Mouse (Mus musculus) forebrain, embryonic 14.5 days (tissue): ENCODE results near the gene Lactb. TPM values are rescaled to one million over a fixed set of nuclear protein-coding genes. Genes with fewer than 3 reads are reported as not detected.

ENCODE experiments used
- ATAC-seq: fragments of 200-750 bp; cut with Nextera tagmentation; 2 replicates; pipeline ENCODE4 v1.8.0; 2017; ENCODE audit warnings: mild to moderate bottlenecking, moderate library complexity
- DNase-seq: peaks from one replicate; pipeline ENCODE4 v3.0.0-alpha.2; 2015; ENCODE audit warnings: low spot score
- H3K27ac ChIP-seq: fragments of 300-500 bp; sonication (generic); 2 replicates; pipeline ENCODE4 v1.5.1; 2014; ENCODE audit warnings: low read depth, mild to moderate bottlenecking, control low read depth, low read length, moderate library complexity
- H3K27me3 ChIP-seq: fragments of 300-500 bp; sonication (generic); replicated peaks from 2 replicates; pipeline ENCODE4 v1.6.1; 2014; ENCODE audit warnings: low read length, control low read depth, mixed read lengths; ENCODE audit not compliant: control insufficient read depth, insufficient read depth
- H3K36me3 ChIP-seq: fragments of 300-500 bp; sonication (generic); 2 replicates; pipeline ENCODE4 v1.6.1; 2014; ENCODE audit warnings: low read length, control low read depth; ENCODE audit not compliant: control insufficient read depth, insufficient read depth
- H3K4me1 ChIP-seq: fragments of 300-500 bp; sonication (generic); 2 replicates; pipeline ENCODE4 v1.6.1; 2014; ENCODE audit warnings: antibody characterized with exemption, low read length, control low read depth; ENCODE audit not compliant: control insufficient read depth, insufficient read depth
- H3K4me2 ChIP-seq: fragments of 300-500 bp; sonication (generic); 2 replicates; pipeline ENCODE4 v1.6.1; 2014; ENCODE audit warnings: mild to moderate bottlenecking, control low read depth, low read length
- H3K4me3 ChIP-seq: fragments of 300-500 bp; sonication (generic); 2 replicates; pipeline ENCODE4 v1.5.1; 2014; ENCODE audit warnings: low read depth, low read length, control low read depth
- H3K9ac ChIP-seq: fragments of 300-500 bp; sonication (generic); 2 replicates; pipeline ENCODE4 v1.6.1; 2014; ENCODE audit warnings: mild to moderate bottlenecking, low read length, control low read depth, moderate library complexity
- H3K9me3 ChIP-seq: fragments of 300-500 bp; sonication (generic); replicated peaks from 2 replicates; pipeline ENCODE4 v1.6.1; 2016; ENCODE audit warnings: low read length, control low read depth, mixed read lengths; ENCODE audit not compliant: control insufficient read depth
- WGBS: fragments of 180-500 bp; shearing (Covaris S2); extraction: QIAGEN DNeasy Blood & Tissue Kit; methylation state at CpG from one replicate; pipeline ENCODE4 v1.1.7; 2014; 5-methylcytosine and 5-hydroxymethylcytosine counted together
- polyA plus RNA-seq: library from polyadenylated mRNA; unstranded; fragments of >200 nt; fragmentation: Nextera tagmentation; extraction: Ambion mirVana; gene quantifications from 2 replicates; pipeline ENCODE4 v1.2.1, GENCODE M21; 2014

Lactb gene
- polyA plus RNA-seq, 1 experiment from 2014 or later = 10.2 TPM

DNA sequence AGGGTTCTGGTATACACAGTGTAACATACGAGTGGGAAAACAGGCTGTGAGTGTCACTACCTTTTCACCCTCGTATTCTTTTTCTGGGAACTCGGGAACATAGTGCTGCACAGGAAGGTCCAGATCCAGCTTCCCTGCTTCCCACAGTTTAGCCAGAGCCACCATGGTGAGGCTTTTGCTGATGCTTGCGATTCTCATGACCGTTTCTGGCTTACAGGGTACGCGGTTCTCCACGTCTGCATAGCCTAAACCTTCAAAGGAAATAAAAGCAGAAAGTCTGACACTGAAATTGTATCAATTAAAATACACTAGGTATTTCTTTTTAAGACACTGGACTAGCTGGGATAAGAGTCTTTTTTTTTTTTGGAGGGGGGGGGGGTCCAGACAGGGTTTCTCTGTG is 4.2 kb downstream of the Lactb start:
- H3K27me3 ChIP-seq = no peaks in the 10 kb centered on the region
- H3K9ac ChIP-seq = no peak overlapping the region
- no peak for DNase-seq
- no peak overlapping the region for H3K27ac ChIP-seq
- ATAC-seq = no peak
- H3K4me1 ChIP-seq = peaks cover 2% of the 10 kb centered on the region; the same call in 1 of the 2 replicates
- H3K36me3 ChIP-seq = peaks cover 26% of the 10 kb centered on the region
- no peak overlapping the region for H3K4me2 ChIP-seq
- H3K4me3 ChIP-seq = no peak overlapping the region
- no peaks in the 10 kb centered on the region for H3K9me3 ChIP-seq
- WGBS = 78% methylated on average over 8 of the region's 8 CpGs

DNA sequence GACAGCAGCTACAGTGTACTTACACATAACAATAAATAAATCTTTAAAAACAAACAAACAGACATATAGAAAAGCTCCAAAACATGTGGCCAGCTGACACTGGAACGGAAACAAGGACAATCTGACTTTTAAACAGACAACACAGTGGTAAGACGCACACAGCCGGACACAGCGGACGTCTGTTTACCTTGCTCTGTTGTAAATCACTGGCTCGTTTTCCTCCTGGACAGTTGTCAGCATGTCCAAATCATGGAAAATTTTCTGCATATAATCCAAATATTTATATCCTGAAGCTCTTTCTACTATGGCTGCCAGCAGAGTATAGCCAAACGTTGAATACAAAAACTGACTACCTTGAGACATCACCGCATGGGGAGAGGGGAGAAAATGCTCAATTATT is 7.8 kb downstream of the Lactb start:
- H3K9ac ChIP-seq = no peak overlapping the region
- peaks cover 22% of the 10 kb centered on the region for H3K36me3 ChIP-seq
- 94% methylated on average over 8 of the region's 8 CpGs for WGBS
- no peak overlapping the region for H3K4me3 ChIP-seq
- H3K4me1 ChIP-seq = no peaks in the 10 kb centered on the region
- H3K4me2 ChIP-seq = no peak overlapping the region
- H3K27me3 ChIP-seq = no peaks in the 10 kb centered on the region
- ATAC-seq = no peak
- no peak overlapping the region for H3K27ac ChIP-seq
- H3K9me3 ChIP-seq = no peaks in the 10 kb centered on the region
- DNase-seq = no peak

DNA sequence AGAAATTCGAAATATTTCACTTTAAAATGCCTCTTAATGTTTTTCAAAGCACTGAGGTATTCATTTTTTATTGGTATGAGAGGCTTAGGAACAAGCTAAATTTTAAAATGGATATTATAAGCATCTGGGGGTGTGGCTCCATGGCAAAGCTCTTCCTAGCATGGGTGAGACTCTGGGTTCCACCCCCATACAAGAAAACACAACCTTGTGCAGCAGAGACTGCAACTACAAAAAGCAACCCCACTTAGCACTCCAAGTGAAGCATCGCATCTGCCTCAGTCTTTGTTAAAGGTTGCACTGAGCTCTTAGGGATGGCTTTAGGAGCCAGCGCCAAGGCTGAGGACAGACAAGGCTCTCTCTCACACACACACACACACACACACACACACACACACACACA is 13.8 kb downstream of the Lactb start:
- WGBS = 82% methylated on average over 3 of the region's 3 CpGs
- H3K27me3 ChIP-seq = no peaks in the 10 kb centered on the region
- H3K9me3 ChIP-seq = no peaks in the 10 kb centered on the region

DNA sequence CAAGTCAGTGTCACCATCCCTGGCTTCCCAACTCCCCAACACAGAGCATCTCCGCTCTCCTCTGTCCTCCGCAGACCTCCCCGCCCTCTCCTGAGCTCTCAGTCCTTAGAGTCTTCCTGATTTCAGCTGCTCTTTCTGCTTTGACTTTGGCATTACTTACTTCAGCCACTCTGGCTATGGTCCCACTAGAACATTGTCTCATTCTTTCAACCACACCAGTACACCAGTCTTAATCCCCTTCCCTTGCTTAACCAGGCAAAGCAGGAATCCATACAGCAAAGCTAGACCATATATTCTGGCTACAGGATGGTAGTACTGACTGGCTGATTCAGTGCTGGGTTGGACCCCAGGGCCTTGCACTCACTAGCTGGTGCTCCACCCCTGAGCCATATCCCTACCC is 17.8 kb downstream of the Lactb start:
- Histone ChIP-seq H3K4me1 (no peaks in the 10 kb centered on the region), H3K9ac (no peak overlapping the region), H3K36me3 (no peaks in the 10 kb centered on the region), H3K27ac (no peak overlapping the region), H3K27me3 (no peaks in the 10 kb centered on the region), H3K9me3 (no peaks in the 10 kb centered on the region), H3K4me2 (no peak overlapping the region), H3K4me3 (no peak overlapping the region)
- DNase-seq = no peak
- ATAC-seq = no peak
- WGBS = 92% methylated on average over 3 of the region's 3 CpGs

More for the DNA sequence above, 13.8 kb downstream of the Lactb start:
- Histone ChIP-seq H3K36me3 (no peaks in the 10 kb centered on the region), H3K4me2 (no peak overlapping the region), H3K27ac (no peak overlapping the region), H3K4me3 (no peak overlapping the region), H3K4me1 (no peaks in the 10 kb centered on the region), H3K9ac (no peak overlapping the region)
- ATAC-seq (no peak), DNase-seq (no peak)

DNA sequence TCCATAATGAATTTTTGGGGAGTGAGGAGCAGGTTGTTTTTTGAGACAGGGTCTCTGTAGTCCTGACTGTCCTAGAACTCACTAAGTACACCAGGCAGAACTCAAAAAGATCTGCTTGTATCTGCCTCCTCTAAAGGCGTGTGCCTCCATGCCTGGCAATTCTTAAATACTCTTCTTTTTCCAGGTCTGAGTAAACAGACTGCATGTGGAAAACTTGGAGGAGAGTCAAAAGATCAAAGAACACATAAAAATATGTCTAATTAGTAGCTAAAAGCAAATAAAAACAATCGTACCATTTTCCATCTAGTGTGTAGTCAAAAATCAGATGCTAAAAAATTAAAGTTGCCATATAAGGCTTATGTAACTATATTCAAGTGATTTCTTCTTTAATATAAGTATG is 22.4 kb downstream of the Lactb start:
- Histone ChIP-seq H3K4me2 (no peak overlapping the region), H3K9ac (no peak overlapping the region), H3K4me3 (no peak overlapping the region), H3K27ac (no peak overlapping the region), H3K36me3 (peaks cover 8% of the 10 kb centered on the region), H3K27me3 (no peaks in the 10 kb centered on the region), H3K9me3 (no peaks in the 10 kb centered on the region), H3K4me1 (no peaks in the 10 kb centered on the region)
- ATAC-seq (no peak), DNase-seq (no peak)
- WGBS = 87% methylated on average over 2 of the region's 2 CpGs

DNA sequence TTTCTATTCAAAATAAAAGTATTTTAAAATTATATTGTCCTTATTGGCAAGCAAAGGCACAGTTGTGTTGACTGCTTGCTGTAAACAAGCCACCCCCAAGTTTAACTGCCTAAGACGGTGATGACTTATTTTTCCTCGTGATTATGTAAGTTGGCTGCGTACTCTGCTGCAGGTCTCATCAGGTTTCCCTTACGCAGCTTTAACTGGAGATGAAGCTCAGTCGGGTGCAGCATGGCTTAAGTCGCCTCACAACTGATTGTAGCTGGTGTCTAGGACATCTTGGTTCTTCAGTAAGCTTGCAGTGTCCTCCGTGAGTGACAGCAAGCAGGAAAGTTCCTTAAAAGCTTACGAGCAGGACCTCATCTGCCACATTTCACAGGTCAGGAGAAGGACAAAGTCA is 23.0 kb downstream of the Lactb start:
- 83% methylated on average over 8 of the region's 8 CpGs for WGBS
- no peak overlapping the region for H3K4me2 ChIP-seq
- no peaks in the 10 kb centered on the region for H3K9me3 ChIP-seq
- H3K4me1 ChIP-seq = no peaks in the 10 kb centered on the region
- H3K4me3 ChIP-seq = no peak overlapping the region
- H3K27me3 ChIP-seq = no peaks in the 10 kb centered on the region
- no peak overlapping the region for H3K27ac ChIP-seq
- peaks cover 11% of the 10 kb centered on the region for H3K36me3 ChIP-seq
- ATAC-seq (no peak), DNase-seq (no peak)
- H3K9ac ChIP-seq = no peak overlapping the region

DNA sequence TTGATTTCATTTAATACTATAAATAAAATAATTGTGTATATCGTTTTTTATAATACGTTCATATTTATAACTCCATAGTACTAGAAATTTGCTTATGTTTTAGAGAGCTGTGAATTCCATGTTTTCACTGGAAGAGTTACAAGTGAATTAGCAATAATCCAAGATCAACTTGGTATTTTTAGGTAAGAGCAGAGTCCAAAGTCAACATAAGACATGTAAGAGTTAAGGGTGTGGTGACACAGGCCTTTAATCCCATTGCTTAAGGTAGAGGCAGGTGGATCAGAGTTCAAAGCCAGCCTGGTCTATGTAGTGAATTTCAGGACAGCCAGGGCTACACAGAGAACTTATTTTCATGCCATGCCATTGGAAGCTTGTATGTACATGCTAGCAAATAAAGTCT is 26.7 kb downstream of the Lactb start:
- Histone ChIP-seq H3K9me3 (no peaks in the 10 kb centered on the region), H3K4me2 (no peak overlapping the region), H3K4me3 (no peak overlapping the region), H3K27me3 (no peaks in the 10 kb centered on the region), H3K27ac (no peak overlapping the region), H3K4me1 (0 out of 2 replicates have a peak, but pooled peaks cover 8% of the 10 kb centered on the region), H3K9ac (no peak overlapping the region), H3K36me3 (peaks cover 11% of the 10 kb centered on the region)
- 93% methylated on average over 2 of the region's 2 CpGs for WGBS
- ATAC-seq (no peak), DNase-seq (no peak)

DNA sequence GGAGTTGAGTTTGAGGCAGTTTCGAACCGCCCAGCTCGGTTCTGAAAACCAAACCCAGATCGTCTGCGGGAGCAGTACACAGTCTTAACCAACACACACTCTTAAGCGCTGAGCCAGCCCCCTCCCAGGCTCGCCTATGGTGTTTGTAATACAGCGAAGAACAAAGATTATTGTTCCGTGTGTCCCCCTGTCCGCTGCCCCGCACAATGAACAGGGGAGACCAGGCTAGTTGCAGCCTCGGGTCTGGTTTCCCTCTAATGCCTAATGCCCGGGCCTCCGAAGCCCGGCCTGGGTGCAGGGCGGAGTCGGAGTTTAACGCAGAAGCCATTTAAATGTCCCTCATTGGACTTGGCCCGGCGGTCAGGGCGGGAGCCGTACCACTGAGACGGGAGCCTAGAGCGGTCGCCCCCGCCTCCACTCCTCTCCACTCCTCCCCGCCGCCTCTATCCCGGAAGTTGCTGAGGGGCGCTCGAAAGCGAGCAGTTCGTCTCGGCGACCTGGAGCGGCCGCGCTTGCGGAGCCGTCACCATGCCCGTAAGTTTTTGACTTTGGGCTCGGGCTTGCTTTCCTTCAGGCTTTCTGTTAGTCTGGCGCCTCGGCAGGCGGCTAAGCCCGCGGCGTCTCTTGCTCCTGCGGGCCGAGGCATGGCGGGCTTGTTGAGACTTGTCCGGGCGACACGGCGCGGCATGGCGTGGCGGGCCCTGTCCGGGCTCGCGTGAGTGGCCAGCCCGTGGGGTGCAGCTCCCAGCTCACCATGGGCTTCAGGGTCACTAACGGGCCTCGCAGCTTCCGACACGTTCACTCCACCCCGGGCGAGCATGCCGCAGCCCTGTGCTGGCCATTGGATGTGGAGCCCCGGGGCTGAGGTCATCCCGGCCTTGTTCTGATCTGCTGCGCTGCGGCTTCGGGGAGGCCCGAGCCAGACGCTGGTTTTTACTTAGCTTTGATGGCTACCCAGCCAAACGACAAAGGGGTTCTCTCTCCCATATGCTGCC is 29.3 kb downstream of the Lactb start, which contains the start of gene Rps27l:
TSS of gene Rps27l (plus strand) at position 440 of the 995 bp plus-strand sequence.
- Histone ChIP-seq H3K4me1 (0 out of 2 replicates have a peak, but pooled peaks cover 8% of the 10 kb centered on the region), H3K9me3 (no peaks in the 10 kb centered on the region), H3K9ac (peak within 1 kb of the TSS; percentile 88), H3K4me2 (peak within 1 kb of the TSS; percentile 69), H3K27ac (peak within 1 kb of the TSS; percentile 94), H3K4me3 (peak within 1 kb of the TSS; percentile 96), H3K27me3 (no peaks in the 10 kb centered on the region), H3K36me3 (peaks cover 11% of the 10 kb centered on the region)
- under 1% methylated on average over 77 of the region's 77 CpGs for WGBS
- peak; percentile 99 for ATAC-seq
- peak; percentile 94 for DNase-seq

DNA sequence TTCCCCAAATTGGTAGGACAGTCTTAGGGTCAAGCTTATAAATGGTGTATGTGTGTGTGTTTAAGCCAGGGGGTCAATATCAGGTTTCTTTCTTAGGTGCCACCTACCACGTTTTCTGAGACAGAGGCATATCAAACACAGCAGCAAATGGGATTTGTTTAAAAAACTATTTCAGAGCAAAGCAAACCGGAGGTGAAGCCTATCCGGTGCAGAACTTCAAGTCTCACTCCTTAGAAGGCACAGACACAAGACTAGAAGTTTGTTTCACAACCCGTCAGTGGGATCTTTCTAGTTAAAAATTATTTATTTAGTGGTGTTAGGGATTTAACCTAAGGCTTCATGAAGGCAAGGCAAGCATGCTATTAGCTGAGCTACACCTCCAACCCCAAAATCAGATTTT is 30.1 kb downstream of the Lactb start:
- Histone ChIP-seq H3K4me2 (peak overlapping the region; percentile 69), H3K36me3 (peaks cover 11% of the 10 kb centered on the region), H3K4me1 (0 out of 2 replicates have a peak, but pooled peaks cover 8% of the 10 kb centered on the region), H3K9me3 (no peaks in the 10 kb centered on the region), H3K9ac (peak overlapping the region; percentile 88), H3K4me3 (peak overlapping the region; percentile 96), H3K27me3 (no peaks in the 10 kb centered on the region), H3K27ac (peak overlapping the region; percentile 94)
- DNase-seq (no peak), ATAC-seq (no peak; the same call in 1 of the 2 replicates)
- WGBS = 26% methylated on average over 4 of the region's 4 CpGs
